Mouse (Mus musculus) midbrain, embryonic 13.5 days (tissue): ENCODE results near the gene Tln1. TPM values are rescaled to one million over a fixed set of nuclear protein-coding genes. Genes with fewer than 3 reads are reported as not detected.

Experiments
- ATAC-seq: fragments of 200-750 bp; cut with Nextera tagmentation; 2 replicates; pipeline ENCODE4 v1.8.0; 2017; ENCODE audit warnings: mild to moderate bottlenecking, moderate TSS enrichment, moderate library complexity
- H3K27ac ChIP-seq: fragments of 300-500 bp; sonication (generic); 2 replicates; pipeline ENCODE4 v1.5.1; 2015; ENCODE audit warnings: inconsistent platforms, mild to moderate bottlenecking, moderate library complexity
- H3K27me3 ChIP-seq: fragments of 300-500 bp; sonication (generic); 2 replicates; pipeline ENCODE4 v1.6.1; 2015; ENCODE audit warnings: mild to moderate bottlenecking, inconsistent platforms
- H3K36me3 ChIP-seq: fragments of 300-500 bp; sonication (generic); 2 replicates; pipeline ENCODE4 v1.6.1; 2015; ENCODE audit warnings: mild to moderate bottlenecking, inconsistent platforms
- H3K4me1 ChIP-seq: fragments of 300-500 bp; sonication (generic); replicated peaks from 2 replicates; pipeline ENCODE4 v1.6.1; 2015; ENCODE audit warnings: inconsistent platforms
- H3K4me2 ChIP-seq: fragments of 300-500 bp; sonication (generic); replicated peaks from 2 replicates; pipeline ENCODE4 v1.6.1; 2015; ENCODE audit warnings: moderate library complexity, mild to moderate bottlenecking, inconsistent platforms
- H3K4me3 ChIP-seq: fragments of 300-500 bp; sonication (generic); replicated peaks from 2 replicates; pipeline ENCODE4 v1.5.1; 2015; ENCODE audit warnings: mild to moderate bottlenecking, inconsistent platforms
- H3K9ac ChIP-seq: fragments of 300-500 bp; sonication (generic); replicated peaks from 2 replicates; pipeline ENCODE4 v1.6.1; 2015; ENCODE audit warnings: mild to moderate bottlenecking, inconsistent platforms
- H3K9me3 ChIP-seq: fragments of 300-500 bp; sonication (generic); 2 replicates; pipeline ENCODE4 v1.6.1; 2016; ENCODE audit warnings: mild to moderate bottlenecking, inconsistent platforms
- WGBS: fragments of 180-500 bp; shearing (Covaris S2); methylation state at CpG from one replicate; pipeline ENCODE4 v1.1.7; 2015; 5-methylcytosine and 5-hydroxymethylcytosine counted together
- polyA plus RNA-seq: library from polyadenylated mRNA; unstranded; fragments of >200 nt; fragmentation: Nextera tagmentation; extraction: Ambion mirVana; gene quantifications from 2 replicates; pipeline ENCODE4 v1.2.1, GENCODE M21; 2015

Gene Tln1
- polyA plus RNA-seq, 1 experiment from 2014 or later, result 67.0 TPM

DNA sequence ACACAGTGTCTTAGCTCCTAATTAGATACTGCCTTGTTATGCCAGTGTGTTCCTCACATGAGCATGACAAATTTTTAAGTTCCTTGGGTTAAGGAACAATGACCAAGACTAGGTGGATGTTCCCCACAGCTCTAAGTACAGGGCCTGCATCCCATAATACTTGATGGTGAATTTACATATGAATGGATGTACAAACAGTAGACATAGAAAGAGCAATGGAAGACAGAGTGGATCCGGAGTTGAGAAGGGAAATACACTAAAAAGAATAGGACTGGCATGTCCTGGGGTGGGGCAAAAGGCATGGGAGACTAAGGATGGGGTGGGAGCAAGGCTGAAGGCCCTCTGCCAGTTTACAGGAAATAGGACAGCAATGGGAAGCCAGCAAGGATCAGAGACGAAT, 12.9 kb upstream of the Tln1 start:
- no peak overlapping the region for H3K27ac ChIP-seq
- ATAC-seq, result no peak
- 46% methylated on average over 2 of the region's 2 CpGs for WGBS

DNA sequence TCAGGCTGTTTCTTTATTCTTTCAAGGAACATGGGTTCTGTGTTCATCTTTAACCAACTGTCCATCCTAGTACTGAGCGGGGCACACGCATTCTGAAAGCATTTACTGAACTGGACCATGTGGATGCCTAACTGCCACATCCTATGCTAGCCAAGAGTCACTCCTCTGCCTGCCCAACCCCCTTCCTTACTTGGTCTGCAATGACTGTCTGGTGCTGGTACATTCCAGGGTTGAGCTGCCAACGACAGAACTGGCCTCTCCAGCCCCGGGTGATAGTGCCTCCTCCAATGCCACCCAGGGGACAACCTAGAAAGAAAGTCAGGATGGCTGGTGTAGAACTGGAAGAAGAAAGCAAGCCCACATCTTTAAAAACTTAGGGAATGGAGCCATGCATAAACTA, 11.1 kb upstream of the Tln1 start:
- no peak overlapping the region for H3K9ac ChIP-seq
- ATAC-seq, result no peak
- no peak overlapping the region for H3K4me2 ChIP-seq
- H3K36me3 ChIP-seq, result peaks cover 59% of the 10 kb centered on the region
- H3K4me1 ChIP-seq, result peaks cover 42% of the 10 kb centered on the region
- H3K9me3 ChIP-seq, result no peaks in the 10 kb centered on the region
- H3K4me3 ChIP-seq, result no peak overlapping the region
- no peaks in the 10 kb centered on the region for H3K27me3 ChIP-seq
- WGBS, result 95% methylated on average over 4 of the region's 4 CpGs
- H3K27ac ChIP-seq, result no peak overlapping the region

More for the DNA sequence above, 12.9 kb upstream of the Tln1 start:
- Histone ChIP-seq H3K27me3 (no peaks in the 10 kb centered on the region), H3K4me3 (peak overlapping the region; percentile 22), H3K36me3 (peaks cover 45% of the 10 kb centered on the region), H3K9me3 (no peaks in the 10 kb centered on the region), H3K4me1 (peaks cover 54% of the 10 kb centered on the region), H3K4me2 (peak overlapping the region; percentile 84), H3K9ac (peak overlapping the region; percentile 29; the same call in 1 of the 2 replicates)

DNA sequence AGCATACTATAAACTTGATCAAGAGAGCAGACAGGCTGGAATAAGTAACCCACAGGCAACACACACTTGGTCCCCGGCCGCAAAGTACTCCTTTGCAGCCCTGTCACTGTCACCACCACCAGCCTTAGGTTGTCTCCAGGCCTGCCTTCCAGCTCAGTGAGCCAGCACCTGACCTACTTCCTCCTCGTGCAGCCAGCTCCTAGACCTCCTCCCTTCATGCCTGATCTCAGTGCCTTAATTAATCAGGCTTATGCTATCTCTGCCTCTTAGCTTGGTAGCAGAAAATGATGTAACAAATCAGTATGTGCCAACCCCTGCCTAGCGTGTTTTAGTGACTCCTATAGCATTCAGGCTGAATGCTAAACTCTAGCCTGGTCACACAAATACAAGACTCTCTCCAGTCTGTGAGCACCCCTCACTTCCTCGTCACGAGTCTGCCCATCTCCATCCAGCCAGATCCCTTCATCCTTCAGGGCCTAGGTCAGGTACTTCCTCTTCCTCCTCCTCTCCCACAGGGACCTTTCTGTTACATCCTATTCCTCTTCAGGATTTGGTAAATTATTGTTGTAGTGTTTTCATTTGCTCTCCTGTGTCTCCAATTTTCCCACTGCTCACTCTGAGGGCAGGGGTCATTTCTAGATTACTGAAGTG, 9.0 kb upstream of the Tln1 start:
- Histone ChIP-seq H3K36me3 (peaks cover 79% of the 10 kb centered on the region), H3K9me3 (no peaks in the 10 kb centered on the region), H3K27ac (no peak overlapping the region), H3K27me3 (no peaks in the 10 kb centered on the region), H3K4me1 (peaks cover 25% of the 10 kb centered on the region), H3K9ac (no peak overlapping the region), H3K4me3 (no peak overlapping the region), H3K4me2 (no peak overlapping the region)
- WGBS, result 92% methylated on average over 6 of the region's 6 CpGs
- ATAC-seq, result no peak

GRCm38 (mm10) chr4:43567140-43567539, 4.6 kb upstream of the Tln1 start:
- ATAC-seq, result no peak
- no peak overlapping the region for H3K27ac ChIP-seq
- H3K9me3 ChIP-seq, result no peaks in the 10 kb centered on the region
- H3K36me3 ChIP-seq, result peaks cover 77% of the 10 kb centered on the region
- no peak overlapping the region for H3K4me2 ChIP-seq
- H3K9ac ChIP-seq, result no peak overlapping the region
- H3K27me3 ChIP-seq, result no peaks in the 10 kb centered on the region
- 97% methylated on average over 9 of the region's 9 CpGs for WGBS
- peaks cover 15% of the 10 kb centered on the region for H3K4me1 ChIP-seq
- H3K4me3 ChIP-seq, result no peak overlapping the region

DNA sequence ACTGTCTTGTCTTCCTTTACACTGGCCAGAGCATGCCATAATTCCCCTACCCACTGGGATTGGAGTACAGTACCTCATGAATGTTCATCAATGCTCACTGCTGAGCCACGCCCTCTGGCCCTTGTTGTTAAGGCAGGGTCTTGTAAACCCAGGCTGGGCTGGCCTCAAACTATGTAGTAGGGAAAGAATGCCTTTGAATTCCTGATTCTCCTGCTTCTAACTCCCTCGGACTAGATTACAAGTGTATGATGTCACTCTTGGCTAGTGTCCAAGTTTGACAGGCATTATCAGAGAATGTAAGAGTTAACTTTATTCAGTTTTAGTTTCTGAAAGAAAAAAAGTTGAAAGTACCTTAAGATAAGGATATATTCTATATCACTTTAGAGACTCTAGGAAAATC, 1.7 kb upstream of the Tln1 start:
- Histone ChIP-seq H3K4me1 (peaks cover 39% of the 10 kb centered on the region), H3K4me3 (no peak overlapping the region), H3K9ac (no peak overlapping the region), H3K27me3 (no peaks in the 10 kb centered on the region), H3K9me3 (no peaks in the 10 kb centered on the region), H3K36me3 (peaks cover 47% of the 10 kb centered on the region), H3K27ac (no peak overlapping the region), H3K4me2 (0 out of 2 replicates have a peak overlapping the region, but pooled peaks have one; percentile 11)
- no peak for ATAC-seq
- 57% methylated on average over 2 of the region's 2 CpGs for WGBS

GRCm38 (mm10) chr4:43563601-43563875, 1.0 kb upstream of the Tln1 start:
- Histone ChIP-seq H3K4me2 (peak overlapping the region; percentile 95), H3K9ac (peak overlapping the region; percentile 96), H3K4me1 (peaks cover 46% of the 10 kb centered on the region), H3K9me3 (no peaks in the 10 kb centered on the region), H3K27me3 (no peaks in the 10 kb centered on the region), H3K4me3 (peak overlapping the region; percentile 91), H3K36me3 (peaks cover 45% of the 10 kb centered on the region), H3K27ac (no peak overlapping the region)
- ATAC-seq, result no peak
- WGBS, result 91% methylated on average over 4 of the region's 4 CpGs

- peak overlapping the region; percentile 98 for H3K27ac ChIP-seq
- peaks cover 52% of the 10 kb centered on the region for H3K4me1 ChIP-seq
- WGBS, result 9% methylated on average over 22 of the region's 22 CpGs
- peaks cover 40% of the 10 kb centered on the region for H3K36me3 ChIP-seq
- H3K4me3 ChIP-seq, result peak overlapping the region; percentile 91
- peak overlapping the region; percentile 96 for H3K9ac ChIP-seq
- H3K9me3 ChIP-seq, result no peaks in the 10 kb centered on the region
- peak; percentile 9 for ATAC-seq
- no peaks in the 10 kb centered on the region for H3K27me3 ChIP-seq
- H3K4me2 ChIP-seq, result peak overlapping the region; percentile 95
Measured at GRCm38 (mm10) chr4:43562769-43563600, 494 bp upstream of the Tln1 start.

GRCm38 (mm10) chr4:43561436-43561996, 975 bp downstream of the Tln1 start:
- ATAC-seq, result peak; percentile 38
- H3K4me2 ChIP-seq, result peak overlapping the region; percentile 95
- no peaks in the 10 kb centered on the region for H3K27me3 ChIP-seq

GRCm38 (mm10) chr4:43560976-43561375, 1.5 kb downstream of the Tln1 start:
- H3K36me3 ChIP-seq, result peaks cover 26% of the 10 kb centered on the region
- no peak overlapping the region for H3K27ac ChIP-seq
- no peaks in the 10 kb centered on the region for H3K9me3 ChIP-seq
- H3K27me3 ChIP-seq, result no peaks in the 10 kb centered on the region
- no peak for ATAC-seq
- H3K4me3 ChIP-seq, result peak overlapping the region; percentile 91
- H3K9ac ChIP-seq, result peak overlapping the region; percentile 96
- 47% methylated on average over 2 of the region's 2 CpGs for WGBS
- H3K4me1 ChIP-seq, result peaks cover 60% of the 10 kb centered on the region
- peak overlapping the region; percentile 95 for H3K4me2 ChIP-seq

More at GRCm38 (mm10) chr4:43561436-43561996, 975 bp downstream of the Tln1 start:
- Histone ChIP-seq H3K4me1 (peaks cover 60% of the 10 kb centered on the region), H3K27ac (peak overlapping the region; percentile 98), H3K4me3 (peak overlapping the region; percentile 91), H3K9ac (peak overlapping the region; percentile 96), H3K9me3 (no peaks in the 10 kb centered on the region), H3K36me3 (peaks cover 26% of the 10 kb centered on the region)
- WGBS, result 3% methylated on average over 16 of the region's 16 CpGs

- 74% methylated on average over 6 of the region's 6 CpGs for WGBS
- Histone ChIP-seq H3K9ac (peak overlapping the region; percentile 96), H3K27me3 (no peaks in the 10 kb centered on the region), H3K9me3 (no peaks in the 10 kb centered on the region), H3K36me3 (peaks cover 26% of the 10 kb centered on the region), H3K4me2 (peak overlapping the region; percentile 95; the same call in 1 of the 2 replicates), H3K27ac (no peak overlapping the region), H3K4me1 (peaks cover 60% of the 10 kb centered on the region), H3K4me3 (peak overlapping the region; percentile 9; the same call in 1 of the 2 replicates)
- ATAC-seq, result no peak
Measured at GRCm38 (mm10) chr4:43560243-43560611, 2.3 kb downstream of the Tln1 start.

- Histone ChIP-seq H3K9me3 (no peaks in the 10 kb centered on the region), H3K27me3 (no peaks in the 10 kb centered on the region), H3K4me1 (peaks cover 60% of the 10 kb centered on the region), H3K4me2 (peak overlapping the region; percentile 95; the same call in 1 of the 2 replicates), H3K27ac (no peak overlapping the region), H3K4me3 (0 out of 2 replicates have a peak overlapping the region, but pooled peaks have one; percentile 9), H3K9ac (peak overlapping the region; percentile 96), H3K36me3 (peaks cover 26% of the 10 kb centered on the region)
- no peak for ATAC-seq
- WGBS, result 87% methylated on average over 13 of the region's 13 CpGs
Measured at GRCm38 (mm10) chr4:43559519-43560242, 2.8 kb downstream of the Tln1 start.
